In genomic region chr9:17874795-17875194, GRCm38 (mm10) we compare ENCODE assay signal across 27 mouse cellular contexts.
"Had no signal": no experiment of that assay in that cellular context is flagged by ENCODE, and none has a peak within 500 bp of the region (broad histone marks: within the 10 kb centered on the region; RNA-seq: fewer than 3 reads in every experiment).

No protein-coding gene starts in this region.

- H3K4me1 ChIP-seq: heart, embryonic 10.5 days; heart, embryonic 13.5 days; heart, embryonic 15.5 days; hindbrain, embryonic 13.5 days; hindbrain, embryonic 15.5 days; limb, embryonic 10.5 days; limb, embryonic 12.5 days; liver, embryonic 13.5 days; liver, embryonic 15.5 days had no signal

- H3K4me3 ChIP-seq: gastrocnemius, adult 2 months; heart, embryonic 10.5 days; heart, embryonic 13.5 days; heart, embryonic 15.5 days; hindbrain, embryonic 13.5 days; hindbrain, embryonic 15.5 days; layer of hippocampus, adult 2 months; left cerebral cortex, adult 2 months; limb, embryonic 10.5 days; limb, embryonic 12.5 days; liver, embryonic 13.5 days; liver, embryonic 15.5 days had no signal

- DNase-seq: gastrocnemius, adult 2 months; gastrocnemius, postnatal 10 days; gastrocnemius, postnatal 25 days; heart, adult 18-20 months; heart, postnatal 14 days; heart, postnatal 36 days; kidney, adult 18-20 months; kidney, adult 8-10 months; kidney, postnatal 10 days; kidney, postnatal 25 days; kidney, postnatal 4 days; layer of hippocampus, adult 9-11 months; liver; liver, embryonic 13.5 days had no signal

- H3K4me2 ChIP-seq: heart, embryonic 13.5 days; heart, embryonic 15.5 days; hindbrain, embryonic 13.5 days; hindbrain, embryonic 15.5 days; limb, embryonic 12.5 days; liver, embryonic 11.5 days; liver, embryonic 13.5 days; liver, embryonic 15.5 days had no signal

- H3K9me3 ChIP-seq: heart, embryonic 10.5 days; heart, embryonic 13.5 days; heart, embryonic 15.5 days; hindbrain, embryonic 13.5 days; hindbrain, embryonic 15.5 days; limb, embryonic 10.5 days; limb, embryonic 12.5 days; liver, embryonic 13.5 days; liver, embryonic 15.5 days had no signal

- H3K36me3 ChIP-seq: heart, embryonic 10.5 days; heart, embryonic 13.5 days; heart, embryonic 15.5 days; hindbrain, embryonic 13.5 days; hindbrain, embryonic 15.5 days; limb, embryonic 10.5 days; limb, embryonic 12.5 days; liver, embryonic 13.5 days; liver, embryonic 15.5 days had no signal

- H3K27ac ChIP-seq: gastrocnemius, adult 2 months; heart, embryonic 10.5 days; heart, embryonic 13.5 days; heart, embryonic 15.5 days; hindbrain, embryonic 13.5 days; hindbrain, embryonic 15.5 days; hindbrain, postnatal 0 days; layer of hippocampus, adult 2 months; left cerebral cortex, adult 2 months; limb, embryonic 10.5 days; limb, embryonic 12.5 days; liver, embryonic 13.5 days; liver, embryonic 15.5 days had no signal

- H3K27me3 ChIP-seq: heart, embryonic 13.5 days; heart, embryonic 15.5 days; hindbrain, embryonic 13.5 days; hindbrain, embryonic 15.5 days; limb, embryonic 12.5 days; liver, embryonic 13.5 days; liver, embryonic 15.5 days had no signal

- ATAC-seq: hindbrain, postnatal 0 days; intestine, postnatal 0 days had no signal

- H3K9ac ChIP-seq: heart, embryonic 13.5 days; heart, embryonic 15.5 days; hindbrain, embryonic 13.5 days; hindbrain, embryonic 15.5 days; limb, embryonic 12.5 days; liver, embryonic 13.5 days; liver, embryonic 15.5 days had no signal
